Mouse (Mus musculus) kidney, embryonic 14.5 days (tissue): ENCODE measurements at regions not wholly inside any gene's neighbourhood (a gene's known extent, or its start where the extent isn't known, plus 50 kb on each side); places are given as distances from the start of the nearest gene placed in this dataset.

Source experiments
- ATAC-seq: fragments of 200-750 bp; cut with Nextera tagmentation; 2 replicates; pipeline ENCODE4 v1.8.0; 2017; ENCODE audit warnings: moderate number of reproducible peaks, mild to moderate bottlenecking, moderate TSS enrichment, moderate library complexity; ENCODE audit not compliant: low FRiP score, low TSS enrichment
- H3K27ac ChIP-seq: fragments of 300-500 bp; sonication (generic); 2 replicates; pipeline ENCODE4 v1.5.1; 2014; ENCODE audit warnings: low read depth, mild to moderate bottlenecking, low read length, moderate library complexity, mixed read lengths
- H3K27me3 ChIP-seq: fragments of 300-500 bp; sonication (generic); 2 replicates; pipeline ENCODE4 v1.6.1; 2014; ENCODE audit warnings: mild to moderate bottlenecking, low read length; ENCODE audit not compliant: control insufficient read depth, insufficient read depth
- H3K36me3 ChIP-seq: fragments of 300-500 bp; sonication (generic); 2 replicates; pipeline ENCODE4 v1.6.1; 2014; ENCODE audit warnings: low read length, mixed read lengths; ENCODE audit not compliant: control insufficient read depth, insufficient read depth
- H3K4me1 ChIP-seq: fragments of 300-500 bp; sonication (generic); 2 replicates; pipeline ENCODE4 v1.6.1; 2014; ENCODE audit warnings: low read length, mixed read lengths; ENCODE audit not compliant: control insufficient read depth, insufficient read depth
- H3K4me2 ChIP-seq: fragments of 300-500 bp; sonication (generic); replicated peaks from 2 replicates; pipeline ENCODE4 v1.6.1; 2014; ENCODE audit warnings: low read depth, mild to moderate bottlenecking, low read length
- H3K4me3 ChIP-seq: fragments of 300-500 bp; sonication (generic); 2 replicates; pipeline ENCODE4 v1.5.1; 2014; ENCODE audit warnings: mild to moderate bottlenecking, low read length
- H3K9ac ChIP-seq: fragments of 300-500 bp; sonication (generic); 2 replicates; pipeline ENCODE4 v1.6.1; 2014; ENCODE audit warnings: low read depth, mild to moderate bottlenecking, low read length, moderate library complexity
- H3K9me3 ChIP-seq: fragments of 300-500 bp; sonication (generic); 2 replicates; pipeline ENCODE4 v1.6.1; 2016; ENCODE audit warnings: low read length; ENCODE audit not compliant: control insufficient read depth
- WGBS: fragments of 180-500 bp; shearing (Covaris S2); extraction: QIAGEN DNeasy Blood & Tissue Kit; methylation state at CpG from one replicate; pipeline ENCODE4 v1.1.7; 2014; 5-methylcytosine and 5-hydroxymethylcytosine counted together

GRCm38 (mm10) chr4:131014301-131015081, 70.3 kb downstream of the Matn1 start:
- Histone ChIP-seq H3K4me3 (no peak overlapping the region), H3K27me3 (no peaks in the 10 kb centered on the region), H3K36me3 (no peaks in the 10 kb centered on the region), H3K27ac (no peak overlapping the region), H3K4me1 (no peaks in the 10 kb centered on the region), H3K9ac (no peak overlapping the region), H3K4me2 (no peak overlapping the region), H3K9me3 (0 out of 2 replicates have a peak, but pooled peaks cover 2% of the 10 kb centered on the region)
- 54% methylated on average over 15 of the region's 15 CpGs for WGBS
- no peak for ATAC-seq

- Histone ChIP-seq H3K4me2 (no peak overlapping the region), H3K9ac (no peak overlapping the region), H3K9me3 (0 out of 2 replicates have a peak, but pooled peaks cover 2% of the 10 kb centered on the region), H3K27ac (no peak overlapping the region), H3K27me3 (no peaks in the 10 kb centered on the region), H3K4me1 (no peaks in the 10 kb centered on the region), H3K4me3 (no peak overlapping the region), H3K36me3 (no peaks in the 10 kb centered on the region)
- ATAC-seq, result no peak
- 63% methylated on average over 2 of the region's 2 CpGs for WGBS
Observed at GRCm38 (mm10) chr4:131015156-131015555, 71.0 kb downstream of the Matn1 start.

GRCm38 (mm10) chr4:131023601-131024000, 79.4 kb downstream of the Matn1 start:
- H3K4me2 ChIP-seq, result no peak overlapping the region
- H3K27ac ChIP-seq, result no peak overlapping the region
- 0 out of 2 replicates have a peak, but pooled peaks cover 2% of the 10 kb centered on the region for H3K4me1 ChIP-seq
- no peaks in the 10 kb centered on the region for H3K36me3 ChIP-seq
- no peaks in the 10 kb centered on the region for H3K27me3 ChIP-seq
- ATAC-seq, result no peak
- H3K4me3 ChIP-seq, result no peak overlapping the region
- no peaks in the 10 kb centered on the region for H3K9me3 ChIP-seq
- WGBS, result 41% methylated on average over 6 of the region's 6 CpGs
- no peak overlapping the region for H3K9ac ChIP-seq

- H3K36me3 ChIP-seq, result no peaks in the 10 kb centered on the region
- H3K4me3 ChIP-seq, result no peak overlapping the region
- H3K9ac ChIP-seq, result no peak overlapping the region
- no peaks in the 10 kb centered on the region for H3K9me3 ChIP-seq
- ATAC-seq, result no peak
- no peak overlapping the region for H3K4me2 ChIP-seq
- H3K4me1 ChIP-seq, result no peaks in the 10 kb centered on the region
- no peaks in the 10 kb centered on the region for H3K27me3 ChIP-seq
- 88% methylated on average over 11 of the region's 11 CpGs for WGBS
- H3K27ac ChIP-seq, result no peak overlapping the region
Observed at GRCm38 (mm10) chr4:131036292-131036691, 92.1 kb downstream of the Matn1 start.

GRCm38 (mm10) chr4:131037179-131037578, 93.0 kb downstream of the Matn1 start:
- no peak overlapping the region for H3K4me3 ChIP-seq
- no peaks in the 10 kb centered on the region for H3K27me3 ChIP-seq
- no peaks in the 10 kb centered on the region for H3K9me3 ChIP-seq
- ATAC-seq, result no peak
- H3K9ac ChIP-seq, result no peak overlapping the region
- H3K4me1 ChIP-seq, result no peaks in the 10 kb centered on the region
- no peak overlapping the region for H3K4me2 ChIP-seq
- WGBS, result 15% methylated on average over 6 of the region's 6 CpGs
- H3K27ac ChIP-seq, result no peak overlapping the region
- H3K36me3 ChIP-seq, result no peaks in the 10 kb centered on the region

GRCm38 (mm10) chr4:131039686-131040085, 95.5 kb downstream of the Matn1 start:
- no peak for ATAC-seq
- Histone ChIP-seq H3K4me2 (no peak overlapping the region), H3K36me3 (no peaks in the 10 kb centered on the region), H3K9ac (no peak overlapping the region), H3K27ac (no peak overlapping the region), H3K4me3 (no peak overlapping the region), H3K9me3 (no peaks in the 10 kb centered on the region), H3K27me3 (no peaks in the 10 kb centered on the region), H3K4me1 (no peaks in the 10 kb centered on the region)
- 87% methylated on average over 3 of the region's 3 CpGs for WGBS

- Histone ChIP-seq H3K36me3 (no peaks in the 10 kb centered on the region), H3K9ac (no peak overlapping the region), H3K4me2 (no peak overlapping the region), H3K27me3 (no peaks in the 10 kb centered on the region), H3K9me3 (no peaks in the 10 kb centered on the region), H3K4me3 (no peak overlapping the region), H3K4me1 (no peaks in the 10 kb centered on the region), H3K27ac (no peak overlapping the region)
- 79% methylated on average over 2 of the region's 2 CpGs for WGBS
- ATAC-seq, result no peak
Observed at GRCm38 (mm10) chr4:131041210-131041609, 97.0 kb downstream of the Matn1 start.

- Histone ChIP-seq H3K4me1 (no peaks in the 10 kb centered on the region), H3K4me2 (no peak overlapping the region), H3K27me3 (no peaks in the 10 kb centered on the region), H3K9me3 (no peaks in the 10 kb centered on the region), H3K27ac (no peak overlapping the region), H3K36me3 (no peaks in the 10 kb centered on the region), H3K4me3 (no peak overlapping the region), H3K9ac (no peak overlapping the region)
- 49% methylated on average over 8 of the region's 8 CpGs for WGBS
- ATAC-seq, result no peak
Observed at GRCm38 (mm10) chr4:131046101-131046500, 101.9 kb downstream of the Matn1 start.

- Histone ChIP-seq H3K9ac (no peak overlapping the region), H3K36me3 (no peaks in the 10 kb centered on the region), H3K27ac (no peak overlapping the region), H3K4me2 (no peak overlapping the region), H3K9me3 (no peaks in the 10 kb centered on the region), H3K4me1 (no peaks in the 10 kb centered on the region), H3K4me3 (no peak overlapping the region), H3K27me3 (no peaks in the 10 kb centered on the region)
- no peak for ATAC-seq
- 55% methylated on average over 12 of the region's 12 CpGs for WGBS
Observed at GRCm38 (mm10) chr4:131046969-131047650, 102.9 kb downstream of the Matn1 start.
